Mouse (Mus musculus): ENCODE measurements around the gene Sema3g. TPM values are rescaled to one million over a fixed set of nuclear protein-coding genes. Genes with fewer than 3 reads are reported as not detected.

The Sema3g gene
- polyA plus RNA-seq, 1 experiment from 2014 or later, result 0.03 TPM

DNA sequence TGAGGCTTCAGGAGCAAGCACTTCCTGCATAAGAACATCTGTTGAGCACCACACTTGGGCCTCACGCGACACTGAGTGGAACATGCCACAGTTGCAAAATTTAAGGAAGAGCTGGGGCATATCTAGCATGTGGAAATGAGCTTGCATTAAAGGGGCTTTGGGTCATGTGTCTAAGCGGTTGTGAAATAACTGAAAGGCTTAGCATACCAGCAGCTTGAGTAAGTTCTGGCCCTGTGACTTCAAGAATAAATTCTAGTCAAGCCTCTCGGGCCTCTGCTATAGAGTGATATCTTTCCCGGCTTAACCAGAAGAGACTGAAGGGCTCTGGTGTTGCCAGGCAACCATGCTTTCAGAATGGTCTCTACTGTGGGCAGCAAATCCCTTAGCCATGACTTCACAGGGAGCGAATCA, 28.9 kb upstream of the Sema3g start:
- H3K36me3 ChIP-seq (ENCODE audit: control insufficient read depth, insufficient read depth, low read length), result peaks cover 64% of the 10 kb centered on the region
- no peak overlapping the region for H3K9ac ChIP-seq (ENCODE audit: low read depth, low read length)
- H3K9me3 ChIP-seq (replicated peaks; ENCODE audit: control insufficient read depth, low read length), result no peaks in the 10 kb centered on the region
- WGBS (ENCODE audit: insufficient replicate concordance), result 59% methylated on average over 6 of the region's 6 CpGs
- no peak overlapping the region for H3K4me2 ChIP-seq
- H3K27ac ChIP-seq (ENCODE audit: low read depth, low read length), result peak overlapping the region; percentile 63; the same call in 1 of the 2 replicates
- H3K4me1 ChIP-seq (ENCODE audit: control insufficient read depth, insufficient read depth, low read length), result peaks cover 14% of the 10 kb centered on the region
- H3K4me3 ChIP-seq (ENCODE audit: low read depth, low read length), result no peak overlapping the region
- ATAC-seq (replicated peaks; ENCODE audit: insufficient number of reproducible peaks, low FRiP score, low TSS enrichment), result 0 out of 2 replicates have a peak, but pooled peaks have one; percentile 29
- no peaks in the 10 kb centered on the region for H3K27me3 ChIP-seq (ENCODE audit: control insufficient read depth, insufficient read depth, low read length)

DNA sequence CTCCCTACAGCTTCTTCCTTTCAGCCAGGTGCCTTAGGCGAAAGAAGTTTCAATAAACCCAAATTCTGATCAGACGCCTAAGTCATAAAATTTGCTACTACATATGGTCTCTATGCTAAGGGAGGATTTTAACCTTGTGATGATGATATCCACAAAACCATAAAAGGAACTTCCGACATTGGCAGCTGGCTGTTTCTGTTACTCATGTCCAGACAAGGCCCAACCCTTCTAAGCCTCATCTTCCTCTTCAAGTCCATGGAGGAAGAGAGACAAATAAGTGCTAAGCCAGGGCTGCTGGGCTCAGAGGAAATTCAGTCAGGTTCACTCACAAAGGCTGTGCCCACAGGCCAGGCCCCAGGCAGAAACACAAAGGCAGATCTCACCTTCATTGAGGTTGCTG, 28.3 kb upstream of the Sema3g start:
- no peaks in the 10 kb centered on the region for H3K27me3 ChIP-seq (ENCODE audit: control insufficient read depth, insufficient read depth, low read length)
- H3K9ac ChIP-seq (ENCODE audit: low read depth, low read length), result no peak overlapping the region
- H3K9me3 ChIP-seq (replicated peaks; ENCODE audit: control insufficient read depth, low read length), result no peaks in the 10 kb centered on the region
- 93% methylated on average over 3 of the region's 3 CpGs for WGBS (ENCODE audit: insufficient replicate concordance)
- peaks cover 16% of the 10 kb centered on the region for H3K4me1 ChIP-seq (ENCODE audit: control insufficient read depth, insufficient read depth, low read length)
- H3K4me2 ChIP-seq, result no peak overlapping the region
- ATAC-seq (replicated peaks; ENCODE audit: insufficient number of reproducible peaks, low FRiP score, low TSS enrichment), result no peak
- no peak overlapping the region; the same call in 1 of the 2 replicates for H3K27ac ChIP-seq (ENCODE audit: low read depth, low read length)
- no peak overlapping the region for H3K4me3 ChIP-seq (ENCODE audit: low read depth, low read length)
- H3K36me3 ChIP-seq (ENCODE audit: control insufficient read depth, insufficient read depth, low read length), result peaks cover 63% of the 10 kb centered on the region

DNA sequence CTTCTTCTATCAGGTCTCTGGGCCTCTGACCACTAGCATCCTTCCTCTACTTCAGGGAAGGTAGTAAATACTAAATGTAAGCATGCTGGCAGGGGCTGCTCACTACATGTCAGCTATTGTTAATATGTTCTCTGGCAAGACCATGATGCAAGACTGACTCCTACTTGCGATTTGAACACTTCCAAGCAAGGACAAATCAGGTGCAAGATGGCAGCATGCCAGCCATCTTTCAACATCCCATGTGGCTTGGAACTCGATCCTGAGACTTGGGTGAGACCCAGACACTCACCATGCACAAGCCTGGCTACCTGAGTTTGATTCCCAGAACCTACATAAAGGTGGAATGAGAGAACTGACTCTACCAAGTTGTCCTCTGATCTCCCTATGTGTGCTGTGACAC, 25.7 kb upstream of the Sema3g start:
- H3K9ac ChIP-seq (ENCODE audit: low read depth, low read length), result no peak overlapping the region

DNA sequence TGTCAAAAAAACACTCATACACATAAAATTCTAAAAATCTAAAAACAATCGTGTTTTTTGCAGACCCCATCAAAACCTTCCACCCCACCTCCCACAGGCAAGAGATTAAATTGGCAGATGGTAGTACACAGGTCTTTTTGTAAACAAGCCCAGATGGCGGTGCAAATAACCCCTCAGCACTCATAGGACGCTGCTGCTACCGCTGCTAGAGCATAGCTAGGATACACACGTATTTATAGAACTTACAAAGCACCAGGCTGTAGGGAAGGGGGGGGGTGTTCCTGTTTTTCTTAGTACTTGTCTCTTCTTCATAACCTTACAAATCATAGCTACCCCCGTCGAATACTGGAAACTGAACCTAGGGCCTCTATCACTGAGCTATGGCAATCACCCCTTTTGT, 23.9 kb upstream of the Sema3g start:
- Histone ChIP-seq H3K27ac (ENCODE audit: low read depth, low read length) (no peak overlapping the region), H3K4me3 (ENCODE audit: low read depth, low read length) (no peak overlapping the region), H3K4me2 (no peak overlapping the region), H3K36me3 (ENCODE audit: control insufficient read depth, insufficient read depth, low read length) (peaks cover 42% of the 10 kb centered on the region), H3K27me3 (ENCODE audit: control insufficient read depth, insufficient read depth, low read length) (no peaks in the 10 kb centered on the region), H3K9ac (ENCODE audit: low read depth, low read length) (no peak overlapping the region), H3K4me1 (ENCODE audit: control insufficient read depth, insufficient read depth, low read length) (peaks cover 47% of the 10 kb centered on the region), H3K9me3 (replicated peaks; ENCODE audit: control insufficient read depth, low read length) (no peaks in the 10 kb centered on the region)
- no peak for ATAC-seq (replicated peaks; ENCODE audit: insufficient number of reproducible peaks, low FRiP score, low TSS enrichment)
- 86% methylated on average over 7 of the region's 7 CpGs for WGBS (ENCODE audit: insufficient replicate concordance)

More for the DNA sequence above, 25.7 kb upstream of the Sema3g start:
- 52% methylated on average over 2 of the region's 2 CpGs for WGBS (ENCODE audit: insufficient replicate concordance)
- Histone ChIP-seq H3K9me3 (replicated peaks; ENCODE audit: control insufficient read depth, low read length) (no peaks in the 10 kb centered on the region), H3K27me3 (ENCODE audit: control insufficient read depth, insufficient read depth, low read length) (no peaks in the 10 kb centered on the region), H3K4me1 (ENCODE audit: control insufficient read depth, insufficient read depth, low read length) (peaks cover 39% of the 10 kb centered on the region), H3K4me2 (no peak overlapping the region), H3K36me3 (ENCODE audit: control insufficient read depth, insufficient read depth, low read length) (peaks cover 55% of the 10 kb centered on the region), H3K4me3 (ENCODE audit: low read depth, low read length) (no peak overlapping the region), H3K27ac (ENCODE audit: low read depth, low read length) (no peak overlapping the region)
- no peak for ATAC-seq (replicated peaks; ENCODE audit: insufficient number of reproducible peaks, low FRiP score, low TSS enrichment)

DNA sequence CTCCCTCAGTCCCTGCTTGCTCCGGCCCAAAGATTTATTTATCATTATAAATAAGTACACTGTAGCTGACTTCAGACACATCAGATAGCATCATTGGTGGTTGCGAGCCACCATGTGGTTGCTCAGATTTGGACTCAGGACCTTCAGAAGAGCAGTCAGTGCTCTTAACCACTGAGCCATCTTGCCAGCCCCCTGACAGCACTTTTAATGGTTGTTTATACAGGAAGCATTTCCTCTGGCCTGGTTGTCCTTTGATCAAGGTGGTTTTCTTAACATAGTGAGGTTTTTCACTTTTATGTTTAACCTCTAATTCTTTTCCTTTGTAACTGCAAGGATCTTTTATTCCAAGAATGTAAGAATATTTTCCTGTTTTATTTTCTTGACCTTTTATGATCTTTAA, 23.2 kb upstream of the Sema3g start:
- peaks cover 50% of the 10 kb centered on the region for H3K4me1 ChIP-seq (ENCODE audit: control insufficient read depth, insufficient read depth, low read length)
- H3K36me3 ChIP-seq (ENCODE audit: control insufficient read depth, insufficient read depth, low read length), result peaks cover 40% of the 10 kb centered on the region
- H3K4me2 ChIP-seq, result no peak overlapping the region
- no peak overlapping the region for H3K4me3 ChIP-seq (ENCODE audit: low read depth, low read length)
- no peak overlapping the region for H3K9ac ChIP-seq (ENCODE audit: low read depth, low read length)
- WGBS (ENCODE audit: insufficient replicate concordance), result 73% methylated on average over 2 of the region's 2 CpGs
- no peaks in the 10 kb centered on the region for H3K27me3 ChIP-seq (ENCODE audit: control insufficient read depth, insufficient read depth, low read length)
- H3K27ac ChIP-seq (ENCODE audit: low read depth, low read length), result peak overlapping the region; percentile 89; the same call in 1 of the 2 replicates
- H3K9me3 ChIP-seq (replicated peaks; ENCODE audit: control insufficient read depth, low read length), result no peaks in the 10 kb centered on the region
- no peak for ATAC-seq (replicated peaks; ENCODE audit: insufficient number of reproducible peaks, low FRiP score, low TSS enrichment)

DNA sequence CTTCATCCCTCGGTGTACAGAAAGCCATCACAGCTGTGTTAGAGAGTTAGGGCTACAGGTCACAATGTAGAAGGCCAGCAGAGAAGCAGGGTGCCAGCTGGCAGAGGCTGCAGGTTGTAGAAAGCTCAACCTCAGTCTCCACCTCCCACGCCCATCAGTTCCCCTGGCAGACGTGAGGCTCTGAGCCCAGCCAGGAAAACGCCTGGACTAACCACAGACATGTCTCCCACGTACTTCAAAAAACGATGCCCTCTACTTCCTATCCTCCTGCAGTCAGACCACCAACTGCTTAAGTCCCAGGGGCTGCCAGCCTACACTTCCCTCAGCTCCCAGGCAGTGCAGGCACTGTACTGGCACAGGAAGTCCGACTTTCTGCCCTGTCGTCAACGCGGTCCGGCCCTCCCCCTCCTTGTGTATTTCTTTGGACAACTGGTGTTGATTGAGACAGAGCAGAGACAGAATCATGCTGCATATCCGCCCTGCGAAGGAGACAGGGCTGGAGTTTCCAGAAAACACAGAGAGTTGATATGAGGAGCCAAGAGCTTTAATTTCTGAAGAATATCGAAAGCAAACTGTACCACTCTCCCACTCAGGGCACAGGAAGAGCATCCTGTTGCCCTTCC, 22.7 kb upstream of the Sema3g start:
- Histone ChIP-seq H3K36me3 (ENCODE audit: control insufficient read depth, insufficient read depth, low read length) (peaks cover 38% of the 10 kb centered on the region), H3K9me3 (replicated peaks; ENCODE audit: control insufficient read depth, low read length) (no peaks in the 10 kb centered on the region), H3K4me1 (ENCODE audit: control insufficient read depth, insufficient read depth, low read length) (peaks cover 49% of the 10 kb centered on the region), H3K27ac (ENCODE audit: low read depth, low read length) (peak overlapping the region; percentile 89), H3K27me3 (ENCODE audit: control insufficient read depth, insufficient read depth, low read length) (no peaks in the 10 kb centered on the region), H3K4me3 (ENCODE audit: low read depth, low read length) (no peak overlapping the region), H3K4me2 (peak overlapping the region; percentile 34; the same call in 1 of the 2 replicates), H3K9ac (ENCODE audit: low read depth, low read length) (no peak overlapping the region)
- peak; percentile 64; the same call in 1 of the 2 replicates for ATAC-seq (replicated peaks; ENCODE audit: insufficient number of reproducible peaks, low FRiP score, low TSS enrichment)
- WGBS (ENCODE audit: insufficient replicate concordance), result 43% methylated on average over 14 of the region's 14 CpGs

DNA sequence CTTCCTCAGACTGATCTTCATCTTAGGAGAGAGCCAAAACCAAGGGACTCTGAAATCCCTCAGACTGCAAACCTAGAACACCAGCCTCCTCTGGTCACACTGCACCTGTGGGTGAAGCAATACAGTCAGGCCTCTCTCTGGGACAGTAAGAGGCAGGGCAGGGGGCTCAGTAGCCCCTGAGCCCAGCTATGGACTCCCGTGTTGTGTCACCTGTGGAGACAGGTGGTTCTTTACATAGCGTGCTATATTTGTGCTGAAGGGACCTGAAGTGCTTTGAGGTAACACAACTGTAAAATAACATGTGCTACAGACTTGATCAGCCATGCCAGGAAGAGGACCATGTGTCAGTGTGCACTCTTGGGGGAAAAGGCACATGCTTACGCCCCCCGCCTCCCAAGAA, 22.1 kb upstream of the Sema3g start:
- no peak overlapping the region for H3K4me3 ChIP-seq (ENCODE audit: low read depth, low read length)
- ATAC-seq (replicated peaks; ENCODE audit: insufficient number of reproducible peaks, low FRiP score, low TSS enrichment), result no peak; the same call in 1 of the 2 replicates
- H3K27ac ChIP-seq (ENCODE audit: low read depth, low read length), result peak overlapping the region; percentile 89
- peaks cover 35% of the 10 kb centered on the region for H3K36me3 ChIP-seq (ENCODE audit: control insufficient read depth, insufficient read depth, low read length)
- peak overlapping the region; percentile 34; the same call in 1 of the 2 replicates for H3K4me2 ChIP-seq
- 0 out of 2 replicates have a peak overlapping the region, but pooled peaks have one; percentile 18 for H3K9ac ChIP-seq (ENCODE audit: low read depth, low read length)
- no peaks in the 10 kb centered on the region for H3K27me3 ChIP-seq (ENCODE audit: control insufficient read depth, insufficient read depth, low read length)
- 85% methylated on average over 4 of the region's 4 CpGs for WGBS (ENCODE audit: insufficient replicate concordance)
- H3K4me1 ChIP-seq (ENCODE audit: control insufficient read depth, insufficient read depth, low read length), result peaks cover 51% of the 10 kb centered on the region
- H3K9me3 ChIP-seq (replicated peaks; ENCODE audit: control insufficient read depth, low read length), result no peaks in the 10 kb centered on the region

DNA sequence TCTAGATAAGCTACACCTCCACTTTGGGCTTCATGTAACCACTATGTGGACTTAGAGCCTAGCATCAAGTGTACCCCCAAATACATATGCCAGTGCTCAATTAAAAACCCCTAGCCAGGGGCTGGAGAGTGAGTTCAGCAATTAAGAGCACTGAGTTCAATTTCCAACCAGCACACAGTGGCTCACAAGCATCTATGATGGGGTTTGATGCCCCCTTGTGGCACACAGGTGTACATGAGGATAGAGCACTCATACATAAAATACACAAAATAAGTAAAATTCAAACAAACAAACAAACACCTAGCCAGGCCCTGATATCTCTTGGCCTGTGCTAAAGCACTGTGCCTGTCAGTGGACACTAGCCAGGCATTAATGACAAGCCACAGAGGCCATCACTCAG, 21.7 kb upstream of the Sema3g start:
- Histone ChIP-seq H3K27me3 (ENCODE audit: control insufficient read depth, insufficient read depth, low read length) (no peaks in the 10 kb centered on the region), H3K4me3 (ENCODE audit: low read depth, low read length) (no peak overlapping the region), H3K9me3 (replicated peaks; ENCODE audit: control insufficient read depth, low read length) (no peaks in the 10 kb centered on the region), H3K4me2 (no peak overlapping the region; the same call in 1 of the 2 replicates), H3K27ac (ENCODE audit: low read depth, low read length) (peak overlapping the region; percentile 89), H3K9ac (ENCODE audit: low read depth, low read length) (no peak overlapping the region), H3K36me3 (ENCODE audit: control insufficient read depth, insufficient read depth, low read length) (peaks cover 35% of the 10 kb centered on the region), H3K4me1 (ENCODE audit: control insufficient read depth, insufficient read depth, low read length) (peaks cover 51% of the 10 kb centered on the region)
- no peak for ATAC-seq (replicated peaks; ENCODE audit: insufficient number of reproducible peaks, low FRiP score, low TSS enrichment)
